Mouse (Mus musculus): ENCODE data around the gene Man2a2.

GRCm38 (mm10) chr7:80420586-80420985 is 49.4 kb upstream of the Man2a2 start:
- no peak for TF ChIP-seq MAFK (IDR thresholded peaks at IDR 0.05; ENCODE audit: insufficient read depth, low read depth, low read length)
- no peak for TF ChIP-seq ZNF384 (IDR thresholded peaks at IDR 0.05; ENCODE audit: low read depth, low read length)

Data from ES-E14 (cell line).